Mouse (Mus musculus) kidney, embryonic 14.5 days (tissue): ENCODE data around the gene Ccn5. TPM values are rescaled to one million over a fixed set of nuclear protein-coding genes. Genes with fewer than 3 reads are reported as not detected.

ENCODE experiments used
- ATAC-seq: fragments of 200-750 bp; cut with Nextera tagmentation; 2 replicates; pipeline ENCODE4 v1.8.0; 2017; ENCODE audit warnings: moderate number of reproducible peaks, mild to moderate bottlenecking, moderate TSS enrichment, moderate library complexity; ENCODE audit not compliant: low FRiP score, low TSS enrichment
- H3K27ac ChIP-seq: fragments of 300-500 bp; sonication (generic); 2 replicates; pipeline ENCODE4 v1.5.1; 2014; ENCODE audit warnings: low read depth, mild to moderate bottlenecking, low read length, moderate library complexity, mixed read lengths
- H3K27me3 ChIP-seq: fragments of 300-500 bp; sonication (generic); 2 replicates; pipeline ENCODE4 v1.6.1; 2014; ENCODE audit warnings: mild to moderate bottlenecking, low read length; ENCODE audit not compliant: control insufficient read depth, insufficient read depth
- H3K36me3 ChIP-seq: fragments of 300-500 bp; sonication (generic); 2 replicates; pipeline ENCODE4 v1.6.1; 2014; ENCODE audit warnings: low read length, mixed read lengths; ENCODE audit not compliant: control insufficient read depth, insufficient read depth
- H3K4me1 ChIP-seq: fragments of 300-500 bp; sonication (generic); 2 replicates; pipeline ENCODE4 v1.6.1; 2014; ENCODE audit warnings: low read length, mixed read lengths; ENCODE audit not compliant: control insufficient read depth, insufficient read depth
- H3K4me2 ChIP-seq: fragments of 300-500 bp; sonication (generic); replicated peaks from 2 replicates; pipeline ENCODE4 v1.6.1; 2014; ENCODE audit warnings: low read depth, mild to moderate bottlenecking, low read length
- H3K4me3 ChIP-seq: fragments of 300-500 bp; sonication (generic); 2 replicates; pipeline ENCODE4 v1.5.1; 2014; ENCODE audit warnings: mild to moderate bottlenecking, low read length
- H3K9ac ChIP-seq: fragments of 300-500 bp; sonication (generic); 2 replicates; pipeline ENCODE4 v1.6.1; 2014; ENCODE audit warnings: low read depth, mild to moderate bottlenecking, low read length, moderate library complexity
- H3K9me3 ChIP-seq: fragments of 300-500 bp; sonication (generic); 2 replicates; pipeline ENCODE4 v1.6.1; 2016; ENCODE audit warnings: low read length; ENCODE audit not compliant: control insufficient read depth
- WGBS: fragments of 180-500 bp; shearing (Covaris S2); extraction: QIAGEN DNeasy Blood & Tissue Kit; methylation state at CpG from one replicate; pipeline ENCODE4 v1.1.7; 2014; 5-methylcytosine and 5-hydroxymethylcytosine counted together
- polyA plus RNA-seq: library from polyadenylated mRNA; unstranded; fragments of >200 nt; fragmentation: Nextera tagmentation; extraction: Ambion mirVana; gene quantifications from 2 replicates; pipeline ENCODE4 v1.2.1, GENCODE M21; 2014

The Ccn5 gene
- polyA plus RNA-seq, 1 experiment from 2014 or later: 0.28 TPM

DNA sequence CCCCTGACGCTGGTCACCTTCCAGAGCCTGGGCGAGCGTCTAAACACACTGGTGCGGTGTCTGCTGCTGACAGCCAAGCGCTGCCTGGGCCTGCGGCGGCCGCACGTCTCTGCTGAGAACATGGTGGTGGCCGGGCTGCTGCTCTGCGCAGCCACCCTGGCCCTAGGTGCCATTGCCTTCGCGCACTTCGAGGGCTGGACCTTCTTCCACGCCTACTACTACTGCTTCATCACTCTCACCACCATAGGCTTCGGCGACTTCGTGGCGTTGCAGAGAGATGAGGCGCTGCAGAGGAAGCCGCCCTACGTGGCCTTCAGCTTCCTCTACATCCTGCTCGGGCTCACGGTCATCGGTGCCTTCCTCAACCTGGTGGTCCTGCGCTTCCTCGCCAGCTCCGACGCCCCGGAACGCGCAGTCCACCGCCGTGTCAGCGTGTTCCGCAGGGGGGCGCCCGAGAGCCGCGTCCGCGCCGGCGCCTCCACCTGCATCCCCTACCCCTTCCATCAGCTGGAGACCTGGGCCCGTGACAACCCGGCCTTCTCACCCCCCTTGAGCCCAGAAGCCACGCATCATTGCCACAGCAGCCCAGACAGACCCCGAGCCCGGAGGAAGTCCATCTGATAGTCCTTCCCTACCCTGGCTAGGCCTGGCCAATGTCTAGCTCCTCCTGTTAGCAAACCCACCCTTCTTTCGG, 37.7 kb downstream of the Ccn5 start:
- peaks cover 56% of the 10 kb centered on the region for H3K27me3 ChIP-seq
- H3K9me3 ChIP-seq: no peaks in the 10 kb centered on the region
- H3K4me2 ChIP-seq: peak overlapping the region; percentile 19; the same call in 1 of the 2 replicates
- no peak overlapping the region for H3K9ac ChIP-seq
- no peak overlapping the region for H3K27ac ChIP-seq
- H3K4me1 ChIP-seq: no peaks in the 10 kb centered on the region
- 0 out of 2 replicates have a peak overlapping the region, but pooled peaks have one; percentile 11 for H3K4me3 ChIP-seq
- H3K36me3 ChIP-seq: no peaks in the 10 kb centered on the region
- peak; percentile 41; the same call in 1 of the 2 replicates for ATAC-seq
- WGBS: 14% methylated on average over 50 of the region's 50 CpGs

DNA sequence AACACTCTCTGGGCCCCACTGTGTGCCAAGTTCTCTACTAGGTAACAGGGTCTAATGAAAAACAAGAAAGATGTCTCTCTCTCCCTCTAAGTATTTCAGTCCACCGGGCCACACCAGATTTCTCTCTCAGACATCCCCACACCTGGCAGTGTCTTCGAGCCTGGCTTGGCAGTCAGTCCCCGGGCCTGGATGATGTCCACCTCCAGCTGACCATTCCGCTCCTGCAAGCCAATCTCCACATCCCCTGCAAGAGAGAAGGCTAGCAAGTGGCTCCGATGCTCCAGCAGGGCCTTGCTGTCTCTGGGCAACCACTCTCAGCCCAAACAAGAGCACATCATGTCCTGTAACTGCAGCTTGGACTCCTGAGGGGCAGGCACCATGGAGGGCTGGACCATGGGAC, 44.6 kb downstream of the Ccn5 start:
- Histone ChIP-seq H3K27ac (no peak overlapping the region), H3K27me3 (peaks cover 3% of the 10 kb centered on the region; the same call in 1 of the 2 replicates), H3K4me2 (no peak overlapping the region), H3K4me3 (no peak overlapping the region), H3K36me3 (no peaks in the 10 kb centered on the region), H3K9me3 (no peaks in the 10 kb centered on the region), H3K9ac (no peak overlapping the region), H3K4me1 (no peaks in the 10 kb centered on the region)
- ATAC-seq: no peak
- 92% methylated on average over 5 of the region's 5 CpGs for WGBS

DNA sequence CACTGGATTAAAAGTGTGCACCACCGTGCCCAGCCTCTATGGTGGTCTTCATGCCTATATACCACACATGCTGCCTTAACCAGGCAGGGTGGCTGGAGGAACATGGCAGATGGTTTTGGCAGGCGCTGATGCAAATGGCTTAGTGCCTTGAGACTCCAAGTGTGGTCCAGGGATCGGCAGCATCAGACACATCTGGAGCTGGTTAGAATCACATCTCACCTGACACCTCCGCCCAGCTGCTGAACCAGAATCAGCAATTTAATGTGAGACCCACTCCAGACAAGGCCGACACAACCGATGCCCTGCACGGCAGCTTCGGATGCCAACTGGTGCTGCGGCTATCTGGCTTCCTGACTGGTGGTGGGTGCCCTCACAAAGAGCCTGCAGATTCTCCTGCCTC, 45.4 kb downstream of the Ccn5 start:
- Histone ChIP-seq H3K4me2 (no peak overlapping the region), H3K27ac (no peak overlapping the region), H3K27me3 (peaks cover 3% of the 10 kb centered on the region; the same call in 1 of the 2 replicates), H3K9me3 (no peaks in the 10 kb centered on the region), H3K4me1 (no peaks in the 10 kb centered on the region), H3K9ac (no peak overlapping the region), H3K36me3 (no peaks in the 10 kb centered on the region), H3K4me3 (no peak overlapping the region)
- ATAC-seq: no peak
- WGBS: 84% methylated on average over 9 of the region's 9 CpGs

DNA sequence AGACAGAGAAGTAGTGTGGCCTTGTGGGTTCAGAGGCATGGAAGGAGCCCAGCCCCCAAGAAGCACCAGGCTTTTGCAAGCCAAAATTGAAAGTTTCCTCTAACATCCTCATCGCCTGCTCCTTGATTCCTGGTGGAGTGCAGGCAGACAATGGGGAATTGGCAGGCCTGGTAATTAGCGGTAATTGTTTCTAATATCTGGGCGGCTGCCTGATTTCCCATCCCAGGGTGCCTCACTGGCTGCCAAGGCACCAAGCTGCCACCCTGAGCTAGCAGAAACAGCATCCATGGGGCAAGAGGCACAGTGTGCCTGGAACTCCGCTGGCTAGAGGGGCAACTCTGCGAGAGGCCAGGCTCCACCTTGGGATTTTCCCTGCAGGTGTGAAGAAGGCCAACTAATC, 49.1 kb downstream of the Ccn5 start:
- no peak for ATAC-seq
- Histone ChIP-seq H3K36me3 (no peaks in the 10 kb centered on the region), H3K9ac (no peak overlapping the region), H3K4me2 (no peak overlapping the region), H3K27ac (no peak overlapping the region), H3K4me3 (no peak overlapping the region), H3K27me3 (no peaks in the 10 kb centered on the region), H3K9me3 (no peaks in the 10 kb centered on the region), H3K4me1 (no peaks in the 10 kb centered on the region)
- WGBS: 61% methylated on average over 5 of the region's 5 CpGs

DNA sequence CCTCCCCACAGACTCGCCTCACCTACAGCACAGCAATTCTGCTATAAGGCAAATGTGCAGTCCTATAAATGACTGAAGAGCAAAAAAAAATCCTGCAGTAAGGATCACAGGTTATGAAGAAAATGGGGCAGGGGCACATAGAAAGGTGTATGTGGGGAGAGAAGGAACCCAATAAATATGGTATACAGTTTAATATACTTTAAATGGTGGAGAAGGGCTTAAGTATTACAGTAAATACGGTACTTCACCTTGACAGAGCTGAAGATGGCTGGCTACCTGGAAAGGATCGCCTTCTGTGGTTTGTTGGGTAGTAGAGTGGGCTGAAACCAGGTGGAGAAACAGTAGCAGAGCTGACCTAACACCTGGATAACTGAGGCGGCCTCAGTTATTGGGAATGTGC, 50.6 kb downstream of the Ccn5 start:
- no peak overlapping the region for H3K4me2 ChIP-seq
- no peaks in the 10 kb centered on the region for H3K9me3 ChIP-seq
- no peak overlapping the region for H3K4me3 ChIP-seq
- H3K27me3 ChIP-seq: no peaks in the 10 kb centered on the region
- H3K36me3 ChIP-seq: no peaks in the 10 kb centered on the region
- no peaks in the 10 kb centered on the region for H3K4me1 ChIP-seq
- ATAC-seq: no peak
- no peak overlapping the region for H3K9ac ChIP-seq
- 86% methylated on average over 4 of the region's 4 CpGs for WGBS
- H3K27ac ChIP-seq: no peak overlapping the region

DNA sequence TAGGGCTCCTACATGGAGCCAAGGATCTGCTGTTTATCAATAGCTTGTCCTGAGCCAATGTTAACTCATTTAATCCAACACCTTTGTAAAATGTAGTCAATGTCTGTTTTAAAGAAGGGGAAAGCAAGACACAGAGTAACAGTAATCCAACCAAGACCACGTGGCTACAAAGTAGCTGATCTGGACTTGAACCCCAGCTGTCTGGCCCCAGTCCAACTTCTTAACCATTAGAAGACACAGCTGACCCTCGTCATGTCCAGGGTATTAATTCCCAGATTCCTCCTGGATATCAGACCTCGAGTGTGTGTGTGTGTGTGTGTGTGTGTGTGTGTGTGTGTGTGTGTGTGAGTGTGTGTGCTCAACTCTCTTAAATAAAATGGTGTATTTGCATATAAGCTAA, 51.2 kb downstream of the Ccn5 start:
- H3K4me2 ChIP-seq: no peak overlapping the region
- no peak overlapping the region for H3K27ac ChIP-seq
- 55% methylated on average over 3 of the region's 3 CpGs for WGBS
- H3K9ac ChIP-seq: no peak overlapping the region
- H3K4me1 ChIP-seq: no peaks in the 10 kb centered on the region
- no peaks in the 10 kb centered on the region for H3K9me3 ChIP-seq
- H3K4me3 ChIP-seq: no peak overlapping the region
- H3K36me3 ChIP-seq: no peaks in the 10 kb centered on the region
- ATAC-seq: no peak
- no peaks in the 10 kb centered on the region for H3K27me3 ChIP-seq

DNA sequence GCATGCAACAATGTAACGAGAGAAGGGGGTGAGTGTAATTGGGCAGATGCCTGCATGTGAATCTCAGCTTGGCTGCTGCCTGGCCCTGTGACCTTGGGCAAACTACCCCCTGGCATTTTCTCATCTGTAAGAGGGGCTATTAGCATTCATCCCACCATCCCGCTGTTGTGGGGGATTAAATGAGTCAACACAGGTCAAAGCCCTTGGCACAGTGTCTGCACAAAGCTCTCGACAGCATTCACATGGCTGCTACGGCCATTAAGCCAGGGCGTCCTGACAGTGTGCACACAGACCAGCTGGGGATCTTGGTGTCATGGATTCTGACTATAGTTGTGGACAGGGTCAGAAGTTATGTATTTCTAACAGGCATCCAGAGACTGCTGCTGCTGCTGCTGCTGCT, 54.2 kb downstream of the Ccn5 start:
- Histone ChIP-seq H3K4me1 (no peaks in the 10 kb centered on the region), H3K36me3 (no peaks in the 10 kb centered on the region), H3K27ac (no peak overlapping the region), H3K9me3 (no peaks in the 10 kb centered on the region), H3K4me2 (no peak overlapping the region), H3K27me3 (no peaks in the 10 kb centered on the region), H3K9ac (no peak overlapping the region), H3K4me3 (no peak overlapping the region)
- no peak for ATAC-seq
- 44% methylated on average over 5 of the region's 5 CpGs for whole genome bisulfite sequencing

DNA sequence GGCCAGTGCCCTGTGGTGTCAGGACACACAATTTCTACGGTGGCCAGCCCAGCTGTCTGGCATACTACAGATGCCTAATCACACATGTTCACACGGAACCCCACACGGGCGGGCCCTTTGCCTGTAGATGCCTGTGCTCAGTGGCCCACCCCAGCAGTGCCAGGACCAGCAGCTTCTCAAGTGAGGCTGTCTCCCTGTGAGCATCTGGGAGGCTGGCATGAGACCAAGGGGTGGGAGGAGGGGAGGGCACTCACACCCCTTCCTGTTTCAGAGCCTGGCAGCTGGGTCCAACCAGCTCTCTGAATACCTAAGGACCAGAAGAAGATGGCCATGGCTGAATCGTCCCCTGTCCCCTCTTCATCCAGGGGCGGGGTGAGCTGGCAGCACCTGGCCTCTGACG, 54.8 kb downstream of the Ccn5 start:
- no peaks in the 10 kb centered on the region for H3K27me3 ChIP-seq
- 76% methylated on average over 7 of the region's 7 CpGs for WGBS

DNA sequence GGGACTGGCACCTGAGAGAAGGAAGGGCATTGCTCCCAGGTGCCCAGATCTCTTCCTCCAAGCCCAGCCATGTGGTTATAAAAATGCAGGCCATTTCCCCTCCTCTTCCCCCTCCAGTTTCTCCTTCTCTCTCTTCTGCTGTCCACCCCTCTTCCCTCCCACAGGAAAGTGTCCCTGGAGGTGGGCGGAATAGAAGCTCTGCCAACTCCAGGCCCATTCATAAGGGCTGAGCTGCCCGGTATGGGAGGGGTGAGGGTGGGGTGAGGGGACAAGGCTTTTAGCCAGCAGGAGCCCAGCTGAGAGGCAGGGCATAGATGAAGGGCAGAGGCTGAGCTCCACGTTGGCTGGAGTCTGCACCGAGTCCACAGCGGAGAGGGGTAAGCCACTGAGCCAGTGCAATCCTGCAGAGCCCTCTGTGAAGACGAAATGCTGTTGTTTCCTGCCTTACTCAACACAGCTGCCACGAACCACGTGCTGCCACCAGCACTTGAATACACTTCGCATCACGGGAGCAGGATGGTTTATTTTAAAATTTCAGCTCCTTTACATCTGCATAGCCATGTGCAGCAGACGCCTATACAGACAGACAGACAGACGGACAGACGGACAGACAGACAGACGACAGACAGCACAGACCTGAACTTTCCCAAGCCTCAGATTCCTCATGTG, 56.3 kb downstream of the Ccn5 start:
- WGBS: 79% methylated on average over 14 of the region's 14 CpGs

More for the DNA sequence above, 54.8 kb downstream of the Ccn5 start:
- no peak overlapping the region for H3K4me2 ChIP-seq
- H3K9me3 ChIP-seq: no peaks in the 10 kb centered on the region
- no peaks in the 10 kb centered on the region for H3K4me1 ChIP-seq
- no peaks in the 10 kb centered on the region for H3K36me3 ChIP-seq
- ATAC-seq: no peak
- no peak overlapping the region for H3K27ac ChIP-seq
- H3K9ac ChIP-seq: no peak overlapping the region
- no peak overlapping the region for H3K4me3 ChIP-seq

More for the DNA sequence above, 56.3 kb downstream of the Ccn5 start:
- no peak for ATAC-seq
- no peak overlapping the region for H3K4me2 ChIP-seq
- H3K36me3 ChIP-seq: no peaks in the 10 kb centered on the region
- no peak overlapping the region for H3K9ac ChIP-seq
- no peaks in the 10 kb centered on the region for H3K4me1 ChIP-seq
- no peaks in the 10 kb centered on the region for H3K9me3 ChIP-seq
- no peak overlapping the region for H3K4me3 ChIP-seq
- H3K27me3 ChIP-seq: no peaks in the 10 kb centered on the region
- no peak overlapping the region for H3K27ac ChIP-seq
